Mouse (Mus musculus) liver, adult 2 months (tissue): ENCODE measurements around the gene Asb18.

Experiments used
- CTCF ChIP-seq: fragments of 200-500 bp; IDR thresholded peaks from 2 replicates; pipeline ENCODE4 v1.5.1; 2011; ENCODE audit warnings: low read depth, low read length, control low read depth
- POLR2A ChIP-seq: fragments of 200-500 bp; IDR thresholded peaks from 2 replicates; pipeline ENCODE4 v1.6.1; 2011; ENCODE audit warnings: low read length, control low read depth; ENCODE audit not compliant: insufficient read depth; ENCODE audit errors: extremely low read depth

DNA sequence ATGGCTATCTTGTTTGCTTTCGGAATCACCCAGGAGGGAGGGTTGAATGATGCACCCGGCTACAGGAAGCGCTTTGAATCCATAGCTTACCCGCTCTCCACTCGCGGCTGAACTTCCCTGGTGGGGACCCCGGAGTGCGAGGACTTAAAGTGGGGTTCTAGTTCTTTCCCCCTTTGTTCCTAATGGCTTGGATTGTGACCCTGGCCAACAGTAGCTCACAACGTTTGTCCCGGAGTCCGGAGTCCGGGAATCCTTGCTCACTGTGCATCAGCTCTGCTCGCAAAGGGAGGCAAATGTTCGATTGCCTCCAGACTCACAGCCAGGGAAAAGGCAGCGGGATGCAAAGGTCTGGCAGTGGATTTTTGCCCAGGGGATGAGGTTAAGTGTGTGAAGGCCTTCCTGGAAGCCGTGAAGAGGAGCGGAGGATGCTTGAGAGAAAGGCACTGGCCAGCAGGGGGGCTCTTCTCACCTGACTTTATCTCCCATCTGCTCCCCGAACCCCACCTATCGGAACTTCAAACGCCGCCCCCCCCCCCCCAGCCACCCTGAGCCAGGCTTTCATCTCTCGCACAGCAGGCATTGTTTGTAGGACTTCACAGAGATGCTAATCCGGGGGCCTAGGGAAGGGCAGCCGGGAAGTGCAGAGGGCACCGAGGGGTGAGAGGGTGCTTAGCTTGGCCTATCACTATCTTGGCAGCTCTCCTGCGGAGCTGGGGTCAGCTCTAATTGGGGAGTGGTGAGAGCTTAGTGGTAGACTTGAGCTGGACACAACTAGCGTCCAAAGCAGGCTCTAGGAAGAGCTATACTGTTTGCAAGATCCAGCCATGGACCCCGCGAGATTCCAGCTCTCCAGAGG lies 78.7 kb downstream of the Asb18 start:
- TF ChIP-seq CTCF (no peak), POLR2A (no peak)
